Mouse (Mus musculus) neural tube, embryonic 12.5 days (tissue): ENCODE measurements at regions not wholly inside any gene's neighbourhood (a gene's known extent, or its start where the extent isn't known, plus 50 kb on each side); places are given as distances from the start of the nearest gene placed in this dataset.
A peak's percentile ranks its signal among the peaks of the same experiment; 100 is the strongest.

Source experiments
- ATAC-seq: fragments of 200-750 bp; cut with Nextera tagmentation; 2 replicates; pipeline ENCODE4 v1.8.0; 2017; ENCODE audit warnings: low read depth, mild to moderate bottlenecking, moderate TSS enrichment, moderate library complexity; ENCODE audit not compliant: low FRiP score
- H3K27ac ChIP-seq: fragments of 300-500 bp; sonication (generic); 2 replicates; pipeline ENCODE4 v1.5.1; 2016
- H3K27me3 ChIP-seq: fragments of 300-500 bp; sonication (generic); replicated peaks from 2 replicates; pipeline ENCODE4 v1.6.1; 2016; ENCODE audit warnings: mild to moderate bottlenecking
- H3K36me3 ChIP-seq: fragments of 300-500 bp; sonication (generic); 2 replicates; pipeline ENCODE4 v1.6.1; 2016; ENCODE audit warnings: mild to moderate bottlenecking
- H3K4me1 ChIP-seq: fragments of 300-500 bp; sonication (generic); 2 replicates; pipeline ENCODE4 v1.6.1; 2016
- H3K4me2 ChIP-seq: fragments of 300-500 bp; sonication (generic); replicated peaks from 2 replicates; pipeline ENCODE4 v1.6.1; 2016; ENCODE audit warnings: mild to moderate bottlenecking
- H3K4me3 ChIP-seq: fragments of 300-500 bp; sonication (generic); 2 replicates; pipeline ENCODE4 v1.5.1; 2016
- H3K9ac ChIP-seq: fragments of 300-500 bp; sonication (generic); 2 replicates; pipeline ENCODE4 v1.6.1; 2016; ENCODE audit warnings: mild to moderate bottlenecking
- H3K9me3 ChIP-seq: fragments of 300-500 bp; sonication (generic); 2 replicates; pipeline ENCODE4 v1.6.1; 2016; ENCODE audit warnings: mild to moderate bottlenecking
- WGBS: fragments of 180-500 bp; shearing (Covaris S2); methylation state at CpG from one replicate; pipeline ENCODE4 v1.1.7; 2016; 5-methylcytosine and 5-hydroxymethylcytosine counted together

DNA sequence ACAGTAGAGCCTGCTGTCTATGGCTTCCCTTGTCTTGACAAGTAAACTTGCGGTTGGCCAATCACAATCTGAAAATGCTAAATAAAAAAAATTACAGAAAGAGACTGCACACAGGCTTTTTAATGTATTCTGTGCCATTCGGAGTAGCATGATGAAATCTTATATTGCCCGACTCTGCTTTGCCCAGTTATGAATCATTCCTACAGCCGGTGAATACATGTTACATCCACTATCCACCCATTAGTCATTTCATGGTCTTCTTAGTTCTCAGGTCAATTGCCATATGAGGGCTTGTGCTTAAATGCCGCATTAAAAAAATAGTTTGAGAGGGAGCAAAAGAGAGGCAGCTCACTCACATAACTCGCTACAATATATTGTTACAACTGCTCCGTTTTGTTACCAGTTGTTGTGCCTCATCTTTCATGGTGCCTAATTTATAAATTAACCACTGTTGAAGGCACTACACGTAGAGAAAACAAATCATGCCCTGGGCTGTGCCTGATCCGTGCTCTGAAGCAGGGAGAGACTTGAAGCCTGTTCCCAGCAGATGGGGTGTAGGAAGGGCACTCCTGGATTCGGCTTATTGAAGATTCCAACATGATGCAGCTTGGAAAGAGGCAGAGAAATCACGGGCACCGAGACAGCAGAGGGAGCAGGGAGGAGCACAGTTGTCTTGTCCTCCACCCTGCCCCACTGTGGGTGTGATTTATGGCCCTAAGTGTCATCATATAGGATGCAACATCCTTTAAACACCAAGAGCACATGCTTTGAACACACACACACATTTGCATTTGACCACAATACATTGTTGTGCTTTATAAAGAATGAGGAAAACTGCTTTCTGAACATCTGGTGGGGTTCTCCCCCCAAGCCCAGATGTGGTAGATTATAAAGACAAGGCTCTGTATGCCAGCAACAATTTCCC, 427.0 kb upstream of the Zmiz1 start:
- H3K4me1 ChIP-seq, result peaks cover 28% of the 10 kb centered on the region
- no peaks in the 10 kb centered on the region for H3K36me3 ChIP-seq
- H3K4me3 ChIP-seq, result no peak overlapping the region
- WGBS, result 65% methylated on average over 12 of the region's 12 CpGs
- H3K27me3 ChIP-seq, result no peaks in the 10 kb centered on the region
- H3K27ac ChIP-seq, result no peak overlapping the region
- no peak overlapping the region for H3K4me2 ChIP-seq
- ATAC-seq, result no peak
- H3K9me3 ChIP-seq, result no peaks in the 10 kb centered on the region
- H3K9ac ChIP-seq, result no peak overlapping the region

DNA sequence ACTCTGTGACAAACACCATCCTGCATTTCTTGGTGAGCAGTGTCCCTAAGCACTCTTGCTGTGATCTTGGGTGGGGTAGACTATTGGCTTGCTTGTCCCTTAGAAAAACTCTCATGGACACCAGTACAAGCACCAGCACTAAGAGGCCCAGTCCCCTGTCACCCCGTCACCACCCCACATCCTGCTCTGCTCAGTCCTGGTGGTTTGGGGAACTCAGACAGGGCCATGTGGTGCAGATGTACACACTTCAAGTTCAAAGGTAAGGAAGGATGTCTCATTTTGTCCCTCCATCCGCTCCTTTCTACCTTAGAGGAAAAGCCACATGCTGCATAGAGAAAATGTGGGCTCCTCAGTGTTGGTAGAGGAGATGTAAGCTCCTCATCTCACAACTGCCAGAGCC, 426.1 kb upstream of the Zmiz1 start:
- Histone ChIP-seq H3K27me3 (no peaks in the 10 kb centered on the region), H3K4me1 (peaks cover 28% of the 10 kb centered on the region), H3K9me3 (no peaks in the 10 kb centered on the region), H3K4me2 (no peak overlapping the region), H3K9ac (no peak overlapping the region), H3K36me3 (no peaks in the 10 kb centered on the region), H3K27ac (no peak overlapping the region), H3K4me3 (no peak overlapping the region)
- WGBS, result 88% methylated on average over 2 of the region's 2 CpGs
- no peak for ATAC-seq

- Histone ChIP-seq H3K36me3 (no peaks in the 10 kb centered on the region), H3K9ac (no peak overlapping the region), H3K27ac (no peak overlapping the region; the same call in 1 of the 2 replicates), H3K27me3 (no peaks in the 10 kb centered on the region), H3K4me2 (no peak overlapping the region), H3K4me3 (no peak overlapping the region), H3K9me3 (no peaks in the 10 kb centered on the region), H3K4me1 (peaks cover 15% of the 10 kb centered on the region)
- ATAC-seq, result no peak
- 40% methylated on average over 5 of the region's 5 CpGs for WGBS
Observed at GRCm38 (mm10) chr14:25042265-25042664, 416.7 kb upstream of the Zmiz1 start.

DNA sequence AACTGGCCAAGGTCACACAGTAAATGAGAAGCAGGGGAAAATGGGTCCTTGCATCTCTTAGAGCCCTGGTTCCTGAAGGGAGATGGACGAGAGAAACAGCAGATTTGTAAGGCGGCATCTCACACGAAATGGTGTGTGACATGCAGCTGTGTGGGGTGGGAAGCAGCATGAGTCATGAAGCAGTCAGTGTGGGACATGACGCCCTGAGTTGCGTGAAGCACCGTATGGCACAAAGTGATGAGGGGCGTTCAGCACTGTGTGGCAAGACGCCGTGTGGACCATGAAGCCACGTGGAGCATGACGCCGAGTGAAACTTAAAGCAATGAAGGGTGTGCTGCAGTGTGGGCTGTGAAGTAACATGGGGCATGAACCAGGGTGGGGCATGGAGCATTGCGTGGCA, 414.9 kb upstream of the Zmiz1 start:
- Histone ChIP-seq H3K4me3 (no peak overlapping the region), H3K4me1 (peaks cover 15% of the 10 kb centered on the region), H3K4me2 (no peak overlapping the region), H3K27ac (no peak overlapping the region), H3K27me3 (no peaks in the 10 kb centered on the region), H3K9ac (no peak overlapping the region), H3K9me3 (no peaks in the 10 kb centered on the region), H3K36me3 (no peaks in the 10 kb centered on the region)
- ATAC-seq, result no peak
- WGBS, result 87% methylated on average over 13 of the region's 13 CpGs

GRCm38 (mm10) chr14:25044867-25045266, 414.1 kb upstream of the Zmiz1 start:
- 57% methylated on average over 7 of the region's 7 CpGs for WGBS
- no peak for ATAC-seq
- Histone ChIP-seq H3K4me3 (no peak overlapping the region), H3K27ac (no peak overlapping the region), H3K4me2 (no peak overlapping the region), H3K9me3 (no peaks in the 10 kb centered on the region), H3K36me3 (no peaks in the 10 kb centered on the region), H3K9ac (no peak overlapping the region), H3K4me1 (peaks cover 13% of the 10 kb centered on the region), H3K27me3 (no peaks in the 10 kb centered on the region)

- Histone ChIP-seq H3K4me1 (no peaks in the 10 kb centered on the region), H3K9ac (no peak overlapping the region), H3K27me3 (no peaks in the 10 kb centered on the region), H3K27ac (no peak overlapping the region), H3K36me3 (no peaks in the 10 kb centered on the region), H3K9me3 (no peaks in the 10 kb centered on the region), H3K4me3 (no peak overlapping the region), H3K4me2 (no peak overlapping the region)
- 73% methylated on average over 12 of the region's 12 CpGs for WGBS
- no peak for ATAC-seq
Observed at GRCm38 (mm10) chr14:25050674-25051251, 408.2 kb upstream of the Zmiz1 start.

DNA sequence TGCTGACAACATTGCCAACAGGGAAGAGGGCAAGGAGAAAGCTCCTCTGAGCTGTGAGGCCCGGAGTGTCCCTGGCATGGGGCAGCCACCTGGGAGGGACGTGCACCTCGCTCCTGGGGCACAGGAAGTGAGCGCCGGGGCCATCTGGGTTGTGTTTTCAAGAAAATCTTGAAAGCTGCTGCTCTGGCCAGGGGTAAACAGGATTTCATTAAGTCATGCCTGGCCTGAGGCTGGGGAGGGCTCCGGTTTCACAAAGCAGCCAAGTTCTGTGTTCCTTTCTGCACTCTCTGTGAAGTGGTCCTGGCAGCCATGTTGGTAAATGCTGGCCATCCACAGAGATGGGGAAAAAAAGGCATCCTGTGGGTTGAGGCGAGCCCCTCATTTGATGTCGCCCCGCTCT, 406.8 kb upstream of the Zmiz1 start:
- Histone ChIP-seq H3K27me3 (no peaks in the 10 kb centered on the region), H3K36me3 (no peaks in the 10 kb centered on the region), H3K4me3 (no peak overlapping the region), H3K4me1 (no peaks in the 10 kb centered on the region), H3K4me2 (no peak overlapping the region), H3K27ac (no peak overlapping the region), H3K9me3 (no peaks in the 10 kb centered on the region), H3K9ac (no peak overlapping the region)
- 80% methylated on average over 9 of the region's 9 CpGs for WGBS
- ATAC-seq, result no peak

DNA sequence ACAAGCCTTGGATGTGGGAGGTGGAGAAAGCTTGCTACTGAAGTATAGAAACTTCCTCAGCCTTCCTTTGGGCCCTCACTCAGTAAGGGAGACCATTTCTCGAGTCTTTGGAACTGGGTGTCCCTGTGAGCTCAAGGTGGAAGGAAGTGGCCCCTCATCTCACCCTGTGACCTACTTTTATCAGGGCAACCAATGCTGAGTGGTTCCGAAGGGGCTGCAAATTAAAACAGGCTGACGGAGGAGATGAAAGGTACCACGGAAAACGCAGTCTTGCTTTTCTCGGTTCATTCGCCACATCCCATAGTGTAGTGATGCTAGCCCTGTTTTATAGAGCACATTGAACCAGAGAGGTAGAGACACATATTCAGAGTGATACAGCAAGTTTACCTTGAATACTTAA, 399.6 kb upstream of the Zmiz1 start:
- no peaks in the 10 kb centered on the region for H3K36me3 ChIP-seq
- no peak overlapping the region for H3K4me2 ChIP-seq
- no peak for ATAC-seq
- WGBS, result 82% methylated on average over 7 of the region's 7 CpGs
- H3K27ac ChIP-seq, result no peak overlapping the region
- peaks cover 13% of the 10 kb centered on the region for H3K4me1 ChIP-seq
- H3K27me3 ChIP-seq, result no peaks in the 10 kb centered on the region
- H3K4me3 ChIP-seq, result no peak overlapping the region
- no peaks in the 10 kb centered on the region for H3K9me3 ChIP-seq
- no peak overlapping the region for H3K9ac ChIP-seq

- WGBS, result 89% methylated on average over 7 of the region's 7 CpGs
Observed at GRCm38 (mm10) chr14:25060285-25060684, 398.7 kb upstream of the Zmiz1 start.

DNA sequence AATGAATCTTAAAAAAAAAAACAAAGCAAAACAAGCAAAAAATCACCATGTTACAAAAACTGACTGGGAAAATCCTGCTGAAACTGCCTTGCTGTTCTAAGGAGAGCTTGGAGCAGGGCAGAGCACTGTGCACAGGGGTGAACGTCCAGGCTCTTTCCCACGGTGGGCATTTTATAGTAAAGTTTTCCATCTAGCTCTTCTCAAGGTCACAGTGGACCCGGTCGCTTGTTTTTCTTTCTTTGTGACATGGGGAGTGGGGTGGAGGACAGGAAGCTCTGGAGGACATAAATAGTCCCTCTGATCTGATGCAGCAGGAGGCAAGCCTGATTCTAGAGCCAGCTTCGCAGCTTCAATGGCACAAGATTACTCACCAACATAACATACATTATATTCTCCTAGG, 395.9 kb upstream of the Zmiz1 start:
- ATAC-seq, result no peak
- H3K4me3 ChIP-seq, result no peak overlapping the region
- no peak overlapping the region for H3K27ac ChIP-seq
- no peaks in the 10 kb centered on the region for H3K27me3 ChIP-seq
- H3K9ac ChIP-seq, result no peak overlapping the region
- no peaks in the 10 kb centered on the region for H3K36me3 ChIP-seq
- H3K4me2 ChIP-seq, result no peak overlapping the region
- H3K9me3 ChIP-seq, result no peaks in the 10 kb centered on the region
- peaks cover 35% of the 10 kb centered on the region for H3K4me1 ChIP-seq
- WGBS, result 66% methylated on average over 5 of the region's 5 CpGs

More at GRCm38 (mm10) chr14:25060285-25060684, 398.7 kb upstream of the Zmiz1 start:
- no peak for ATAC-seq
- Histone ChIP-seq H3K36me3 (no peaks in the 10 kb centered on the region), H3K27ac (no peak overlapping the region), H3K9me3 (no peaks in the 10 kb centered on the region), H3K4me2 (no peak overlapping the region), H3K4me3 (no peak overlapping the region), H3K9ac (no peak overlapping the region), H3K27me3 (no peaks in the 10 kb centered on the region), H3K4me1 (peaks cover 21% of the 10 kb centered on the region)

GRCm38 (mm10) chr14:25064190-25064947, 394.6 kb upstream of the Zmiz1 start:
- 59% methylated on average over 8 of the region's 8 CpGs for WGBS
- H3K27ac ChIP-seq, result no peak overlapping the region
- peaks cover 33% of the 10 kb centered on the region for H3K4me1 ChIP-seq
- no peaks in the 10 kb centered on the region for H3K36me3 ChIP-seq
- ATAC-seq, result 0 out of 2 replicates have a peak, but pooled peaks have one; percentile 16
- H3K4me3 ChIP-seq, result no peak overlapping the region
- H3K27me3 ChIP-seq, result no peaks in the 10 kb centered on the region
- H3K9me3 ChIP-seq, result no peaks in the 10 kb centered on the region
- H3K9ac ChIP-seq, result no peak overlapping the region
- H3K4me2 ChIP-seq, result no peak overlapping the region

GRCm38 (mm10) chr14:25067435-25067834, 391.6 kb upstream of the Zmiz1 start:
- no peak overlapping the region for H3K4me2 ChIP-seq

More at GRCm38 (mm10) chr14:25067435-25067834, 391.6 kb upstream of the Zmiz1 start:
- no peak overlapping the region for H3K9ac ChIP-seq
- ATAC-seq, result no peak
- no peaks in the 10 kb centered on the region for H3K27me3 ChIP-seq
- H3K9me3 ChIP-seq, result no peaks in the 10 kb centered on the region
- H3K27ac ChIP-seq, result no peak overlapping the region
- no peaks in the 10 kb centered on the region for H3K36me3 ChIP-seq
- peaks cover 41% of the 10 kb centered on the region for H3K4me1 ChIP-seq
- 78% methylated on average over 5 of the region's 5 CpGs for WGBS
- H3K4me3 ChIP-seq, result no peak overlapping the region
